Mouse (Mus musculus) monocyte, adult 2 months (primary cell): ENCODE results near the gene Chrnb2.

Source experiments
- DNase-seq, 2 experiments: peaks; one replicate each; pipeline ENCODE4 v3.0.0; 2022; ENCODE audit warnings: low spot score in 2 of 2, low read depth in 1 of 2

Chrnb2 gene

GRCm38 (mm10) chr3:89781640-89782039 is 17.2 kb upstream of the Chrnb2 start:
- DNase-seq = no peak

- no peak for DNase-seq
Observed at GRCm38 (mm10) chr3:89780102-89780501, 15.7 kb upstream of the Chrnb2 start.

GRCm38 (mm10) chr3:89776001-89776400 is 11.6 kb upstream of the Chrnb2 start:
- no peak for DNase-seq

GRCm38 (mm10) chr3:89774236-89774960 is 10.0 kb upstream of the Chrnb2 start:
- DNase-seq = peak in 1 of 2 experiments; percentile 31

GRCm38 (mm10) chr3:89773740-89774211 is 9.3 kb upstream of the Chrnb2 start:
- peak in 1 of 2 experiments; percentile 34 for DNase-seq

GRCm38 (mm10) chr3:89772968-89773709 is 8.7 kb upstream of the Chrnb2 start, which contains the start of gene Ube2q1:
Ube2q1 (plus strand) TSS chr3:89773616.
- DNase-seq = peak; percentile 83 to 90

- DNase-seq = peak; percentile 48 to 68
Observed at GRCm38 (mm10) chr3:89772588-89772967, 8.1 kb upstream of the Chrnb2 start.

GRCm38 (mm10) chr3:89770425-89771002 is 6.1 kb upstream of the Chrnb2 start:
- DNase-seq = no peak

GRCm38 (mm10) chr3:89769584-89769983 is 5.2 kb upstream of the Chrnb2 start:
- DNase-seq = no peak

GRCm38 (mm10) chr3:89759786-89760185 is 4.6 kb downstream of the Chrnb2 start:
- no peak for DNase-seq

GRCm38 (mm10) chr3:89757851-89758250 is 6.6 kb downstream of the Chrnb2 start:
- no peak for DNase-seq

GRCm38 (mm10) chr3:89755283-89755682 is 9.1 kb downstream of the Chrnb2 start:
- DNase-seq = no peak

- DNase-seq = no peak
Observed at GRCm38 (mm10) chr3:89752307-89752706, 12.1 kb downstream of the Chrnb2 start.

GRCm38 (mm10) chr3:89738509-89738908 is 25.9 kb downstream of the Chrnb2 start:
- no peak for DNase-seq

- no peak for DNase-seq
Observed at GRCm38 (mm10) chr3:89732091-89732490, 32.3 kb downstream of the Chrnb2 start.

GRCm38 (mm10) chr3:89730350-89731331 is 33.8 kb downstream of the Chrnb2 start:
- DNase-seq = peak; percentile 71 to 80

GRCm38 (mm10) chr3:89728848-89729247 is 35.6 kb downstream of the Chrnb2 start:
- DNase-seq = no peak

GRCm38 (mm10) chr3:89727028-89727427 is 37.4 kb downstream of the Chrnb2 start:
- DNase-seq = peak in 1 of 2 experiments; percentile 54

GRCm38 (mm10) chr3:89723400-89724084 is 40.9 kb downstream of the Chrnb2 start:
- no peak for DNase-seq

GRCm38 (mm10) chr3:89722032-89722431 is 42.4 kb downstream of the Chrnb2 start:
- no peak for DNase-seq
